Mouse (Mus musculus): ENCODE data around the gene Epha2. TPM values are rescaled to one million over a fixed set of nuclear protein-coding genes. Genes with fewer than 3 reads are reported as not detected.

Epha2 gene
- polyA plus RNA-seq, 1 experiment from 2014 or later: 0.75 TPM

Small RNA genes within 50 kb of the gene (microRNA-seq; reads per million reads assigned to microRNA genes)
- gene Gm25690: not detected

Other genes starting within 250 kb of the Epha2 start
- 0.77 and 0.88 TPM in 2 replicates for gene Crocc, start 240.7 kb upstream of the Epha2 start, polyA plus RNA-seq (2015; fragmentation: Nextera tagmentation; extraction: Ambion mirVana)
- 97.2 and 98.6 TPM in 2 replicates for gene Necap2, start 222.9 kb upstream of the Epha2 start, polyA plus RNA-seq (2015; fragmentation: Nextera tagmentation; extraction: Ambion mirVana)
- not detected in 2 replicates for gene Spata21, start 212.9 kb upstream of the Epha2 start, polyA plus RNA-seq (2015; fragmentation: Nextera tagmentation; extraction: Ambion mirVana)
- gene Szrd1, start 161.5 kb upstream of the Epha2 start, polyA plus RNA-seq (2015; fragmentation: Nextera tagmentation; extraction: Ambion mirVana): 18.1 and 20.7 TPM in 2 replicates
- 17.9 and 18.3 TPM in 2 replicates for gene Fbxo42, start 153.3 kb upstream of the Epha2 start, polyA plus RNA-seq (2015; fragmentation: Nextera tagmentation; extraction: Ambion mirVana)
- gene Rsg1, start 87.3 kb upstream of the Epha2 start, polyA plus RNA-seq (2015; fragmentation: Nextera tagmentation; extraction: Ambion mirVana): 1.2 and 1.4 TPM in 2 replicates
- 1.5 TPM in 2 replicates for gene Arhgef19, start 61.7 kb upstream of the Epha2 start, polyA plus RNA-seq (2015; fragmentation: Nextera tagmentation; extraction: Ambion mirVana)
- gene Fam131c, start 67.0 kb downstream of the Epha2 start, polyA plus RNA-seq (2015; fragmentation: Nextera tagmentation; extraction: Ambion mirVana): 0.08 TPM in 1 of 2 replicates, not detected in the other
- not detected in 2 replicates for gene Clcnka, start 97.5 kb downstream of the Epha2 start, polyA plus RNA-seq (2015; fragmentation: Nextera tagmentation; extraction: Ambion mirVana)
- gene Clcnkb, start 114.8 kb downstream of the Epha2 start, polyA plus RNA-seq (2015; fragmentation: Nextera tagmentation; extraction: Ambion mirVana): not detected in 2 replicates
- gene Hspb7, start 119.5 kb downstream of the Epha2 start, polyA plus RNA-seq (2015; fragmentation: Nextera tagmentation; extraction: Ambion mirVana): 0.24 and 0.47 TPM in 2 replicates
- gene Srarp, start 134.9 kb downstream of the Epha2 start, polyA plus RNA-seq (2015; fragmentation: Nextera tagmentation; extraction: Ambion mirVana): not detected in 2 replicates
- 8.5 and 8.9 TPM in 2 replicates for gene Zbtb17, start 143.4 kb downstream of the Epha2 start, polyA plus RNA-seq (2015; fragmentation: Nextera tagmentation; extraction: Ambion mirVana)
- 4.7 and 5.6 TPM in 2 replicates for gene Spen, start 237.4 kb downstream of the Epha2 start, polyA plus RNA-seq (2015; fragmentation: Nextera tagmentation; extraction: Ambion mirVana)